11 mouse cellular contexts compared by ENCODE assay signal in genomic region chr2:162661733-162662132, GRCm38 (mm10). TPM values are rescaled to one million over a fixed set of nuclear protein-coding genes. Genes with fewer than 3 reads are reported as not detected.
DNase-seq lines count a peak whose midpoint lies in the region; ATAC-seq lines count a peak whose summit lies in the region.
"Had no signal": no experiment of that assay in that cellular context is flagged by ENCODE, and none has a peak within 500 bp of the region (broad histone marks: within the 10 kb centered on the region; RNA-seq: fewer than 3 reads in every experiment).

No protein-coding gene starts in this region.

- H3K27me3 ChIP-seq in heart, embryonic 14.5 days (ENCODE audit: control insufficient read depth, insufficient read depth, low read length): peaks cover 62% of the 10 kb centered on the region
- peaks cover 72% of the 10 kb centered on the region for H3K27me3 ChIP-seq in forebrain, embryonic 12.5 days
- H3K27me3 ChIP-seq in midbrain, embryonic 10.5 days (ENCODE audit: low read depth, poor library complexity, severe bottlenecking): peaks cover 73% of the 10 kb centered on the region

- no peaks in the 10 kb centered on the region for H3K9me3 ChIP-seq in heart, embryonic 14.5 days (ENCODE audit: control insufficient read depth, low read length)
- H3K9me3 ChIP-seq in forebrain, embryonic 12.5 days: no peaks in the 10 kb centered on the region
- no peaks in the 10 kb centered on the region for H3K9me3 ChIP-seq in midbrain, embryonic 10.5 days (replicated peaks)

- WGBS in heart, embryonic 14.5 days: 16% methylated on average over 4 of the region's 4 CpGs
- 10% methylated on average over 4 of the region's 4 CpGs for WGBS in forebrain, embryonic 12.5 days
- 2% methylated on average over 4 of the region's 4 CpGs for WGBS in midbrain, embryonic 10.5 days

- H3K4me1 ChIP-seq in heart, embryonic 14.5 days (ENCODE audit: control insufficient read depth in 2 of 2, insufficient read depth in 2 of 2, low read length in 2 of 2): peaks cover 0 to 19% of the 10 kb centered on the region in 2 experiments; a peak in 3 of 4 replicates
- peaks cover 32% of the 10 kb centered on the region for H3K4me1 ChIP-seq in forebrain, embryonic 12.5 days
- H3K4me1 ChIP-seq in midbrain, embryonic 10.5 days: peaks cover 42% of the 10 kb centered on the region

- ATAC-seq in heart, embryonic 14.5 days (ENCODE audit: insufficient number of reproducible peaks, insufficient read depth, low FRiP score, low read depth): no peak
- ATAC-seq in forebrain, embryonic 12.5 days (ENCODE audit: low FRiP score): no peak

- no peak overlapping the region for H3K4me3 ChIP-seq in heart, embryonic 14.5 days (ENCODE audit: control insufficient read depth in 1 of 2, insufficient read depth in 1 of 2, low read depth in 1 of 2, low read length in 2 of 2)
- H3K4me3 ChIP-seq in forebrain, embryonic 12.5 days (replicated peaks): peak overlapping the region; percentile 64
- peak overlapping the region; percentile 73 for H3K4me3 ChIP-seq in midbrain, embryonic 10.5 days

- no peak overlapping the region for H3K27ac ChIP-seq in heart, embryonic 14.5 days (replicated peaks in 1 of 2; ENCODE audit: control insufficient read depth in 1 of 2, insufficient read depth in 1 of 2, low read depth in 2 of 2, low read length in 2 of 2)
- no peak overlapping the region for H3K27ac ChIP-seq in forebrain, embryonic 12.5 days
- H3K27ac ChIP-seq in midbrain, embryonic 10.5 days (replicated peaks): no peak overlapping the region

- H3K4me2 ChIP-seq in heart, embryonic 14.5 days (ENCODE audit: low read length): peak overlapping the region; percentile 97; the same call in 1 of the 2 replicates
- H3K4me2 ChIP-seq in forebrain, embryonic 12.5 days: peak overlapping the region; percentile 100

- DNase-seq in heart, postnatal 4 days: no peak
- DNase-seq in ES-CJ7 (ENCODE audit: low read depth, low spot score): peak; percentile 5
- DNase-seq in midbrain, embryonic 10.5 days (ENCODE audit: low spot score): peak; percentile 21
- DNase-seq in frontal cortex, postnatal 10 days (ENCODE audit: low spot score in 2 of 2): no peak
- DNase-seq in layer of hippocampus, postnatal 36 days: no peak
- no peak for DNase-seq in thymus, adult 18-20 months
- DNase-seq: adrenal gland, postnatal 25 days had no signal

- no peaks in the 10 kb centered on the region for H3K36me3 ChIP-seq in heart, embryonic 14.5 days (ENCODE audit: control insufficient read depth, insufficient read depth, low read length)
- no peaks in the 10 kb centered on the region for H3K36me3 ChIP-seq in forebrain, embryonic 12.5 days (replicated peaks)
- H3K36me3 ChIP-seq in midbrain, embryonic 10.5 days: no peaks in the 10 kb centered on the region

- no peak overlapping the region for H3K9ac ChIP-seq in heart, embryonic 14.5 days (ENCODE audit: low read length)
- H3K9ac ChIP-seq in forebrain, embryonic 12.5 days: peak overlapping the region; percentile 68; the same call in 1 of the 2 replicates

RNA-seq across cellular contexts. Expression of gene Ptprt, which starts 0.8 kb away (rescaled TPM):
- 0.61 and 0.62 TPM in 2 replicates for polyA plus RNA-seq in heart, embryonic 14.5 days (2014; fragmentation: Nextera tagmentation; extraction: Ambion mirVana)
- total RNA-seq in heart, postnatal 4 days (2021): 1 to 10 TPM in 1 of 2 experiments, under 1 TPM in 1; 0.81 to 1.1 TPM
- 1.2 and 1.9 TPM in 2 replicates for polyA plus RNA-seq in forebrain, embryonic 12.5 days (2016; fragmentation: Nextera tagmentation; extraction: Ambion mirVana)
- 0.35 and 0.38 TPM in 2 replicates for polyA plus RNA-seq in midbrain, embryonic 10.5 days (2016; fragmentation: Nextera tagmentation; extraction: Ambion mirVana)
- total RNA-seq in layer of hippocampus, postnatal 36 days (2021): 10 to 100 TPM; 45.6 to 51.9 TPM
- total RNA-seq: common myeloid progenitor, adult 5-6 weeks had no signal
- polyA plus RNA-seq: C2C12 had no signal

Comparison
In these comparisons a context has a peak if more than half of its experiments do, and no peak if none do; other contexts are left out.
1. H3K4me3 ChIP-seq: peak in forebrain, embryonic 12.5 days (single experiment) and midbrain, embryonic 10.5 days (single experiment); none in heart, embryonic 14.5 days (0 of 2).
2. DNase-seq: peak in ES-CJ7 (single experiment) and midbrain, embryonic 10.5 days (single experiment); none in heart, postnatal 4 days (single experiment), frontal cortex, postnatal 10 days (0 of 2), layer of hippocampus, postnatal 36 days (0 of 2) and thymus, adult 18-20 months (0 of 2).